Mouse (Mus musculus) ES-Bruce4 (cell line): Measurements from ENCODE around the gene Flt3. TPM values are rescaled to one million over a fixed set of nuclear protein-coding genes. Genes with fewer than 3 reads are reported as not detected.

Experiments
- H3K27ac ChIP-seq: 2 replicates; pipeline ENCODE4 v1.5.1; 2012; ENCODE audit warnings: low read length, inconsistent platforms; ENCODE audit not compliant: insufficient read depth
- H3K27me3 ChIP-seq: 2 replicates; pipeline ENCODE4 v1.6.1; 2012; ENCODE audit warnings: mild to moderate bottlenecking, low read length, inconsistent platforms; ENCODE audit not compliant: control insufficient read depth, poor library complexity, insufficient read depth, severe bottlenecking
- H3K36me3 ChIP-seq: 2 replicates; pipeline ENCODE4 v1.6.1; 2012; ENCODE audit warnings: inconsistent platforms, mild to moderate bottlenecking, low read length, moderate library complexity; ENCODE audit not compliant: control insufficient read depth, poor library complexity, insufficient read depth, severe bottlenecking
- H3K4me1 ChIP-seq: one replicate; pipeline ENCODE4 v1.8.1; 2011; ENCODE audit warnings: low read length; ENCODE audit not compliant: control insufficient read depth, insufficient read depth
- H3K4me3 ChIP-seq: 2 replicates; pipeline ENCODE4 v1.5.1; 2011; ENCODE audit warnings: low read depth, mild to moderate bottlenecking, low read length
- H3K9ac ChIP-seq: 2 replicates; pipeline ENCODE4 v1.6.1; 2012; ENCODE audit warnings: low read depth, mild to moderate bottlenecking, inconsistent platforms; ENCODE audit not compliant: poor library complexity, severe bottlenecking
- H3K9me3 ChIP-seq: replicated peaks from 2 replicates; pipeline ENCODE4 v1.6.1; 2012; ENCODE audit warnings: mild to moderate bottlenecking, low read length, inconsistent platforms; ENCODE audit not compliant: control insufficient read depth, poor library complexity, insufficient read depth, severe bottlenecking
- CTCF ChIP-seq: IDR thresholded peaks from one replicate; pipeline ENCODE4 v1.8.1; 2011; ENCODE audit warnings: low read depth, low read length
- EP300 ChIP-seq: IDR thresholded peaks from 2 replicates; pipeline ENCODE4 v1.6.1; 2011; ENCODE audit warnings: low read depth, low read length; ENCODE audit not compliant: insufficient read depth
- POLR2A ChIP-seq: IDR thresholded peaks from one replicate; pipeline ENCODE4 v1.8.1; 2011; ENCODE audit warnings: low read length; ENCODE audit not compliant: insufficient read depth
- polyA plus RNA-seq: library from polyadenylated mRNA; stranded (reverse); fragments of >200 nt; gene quantifications from 2 replicates; pipeline ENCODE4 v1.2.4, GENCODE M21; 2011; ENCODE audit warnings: low read depth; ENCODE audit not compliant: missing spikeins, insufficient read depth, insufficient read length

Gene Flt3
- polyA plus RNA-seq, 1 experiment, result 0.21 TPM

DNA sequence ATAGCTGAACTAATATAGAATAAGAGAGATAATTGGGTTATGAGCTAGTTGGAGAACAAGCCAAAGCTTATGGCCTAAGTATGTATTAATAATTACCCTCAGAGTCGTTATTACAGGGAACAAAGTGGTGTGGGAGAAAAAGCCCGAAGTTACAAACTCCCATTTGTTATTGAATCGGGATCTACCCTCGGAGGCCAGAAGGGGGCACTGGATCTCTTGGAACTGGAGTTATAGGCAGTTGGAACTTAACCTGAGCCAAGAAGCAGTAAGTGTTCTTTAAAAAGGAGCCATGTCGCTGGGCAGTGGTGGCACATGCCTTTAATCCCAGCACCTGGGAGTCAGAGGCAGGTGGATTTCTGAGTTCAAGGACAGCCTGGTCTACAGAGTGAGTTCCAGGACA is 2.2 kb upstream of the Flt3 start:
- Histone ChIP-seq H3K27me3 (peaks cover 7% of the 10 kb centered on the region; the same call in 1 of the 2 replicates), H3K27ac (no peak overlapping the region), H3K9me3 (no peaks in the 10 kb centered on the region), H3K4me1 (no peaks in the 10 kb centered on the region), H3K4me3 (no peak overlapping the region), H3K9ac (no peak overlapping the region), H3K36me3 (no peaks in the 10 kb centered on the region)
- no peak for TF ChIP-seq CTCF
- TF ChIP-seq POLR2A, result no peak
- no peak for TF ChIP-seq EP300

DNA sequence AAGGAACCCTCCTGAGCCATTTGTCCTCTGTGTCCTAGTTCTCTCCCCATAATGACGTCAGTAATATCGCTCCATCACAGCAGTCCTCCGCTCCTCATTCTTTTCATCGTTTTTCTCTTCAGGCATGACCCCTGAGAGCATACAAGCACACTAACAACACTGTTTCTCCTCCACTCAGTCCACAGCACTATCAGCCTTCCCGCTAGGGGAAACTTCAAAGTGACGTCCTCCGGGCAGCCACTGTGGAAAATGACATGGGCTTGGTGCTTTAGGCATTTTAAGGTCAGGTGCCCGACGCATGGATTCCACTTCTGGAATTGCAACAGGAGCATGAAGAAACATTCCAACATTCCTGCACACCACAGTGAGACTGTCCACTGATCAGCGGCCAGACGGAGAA is 735 bp upstream of the Flt3 start:
- Histone ChIP-seq H3K9me3 (no peaks in the 10 kb centered on the region), H3K27me3 (peaks cover 7% of the 10 kb centered on the region; the same call in 1 of the 2 replicates), H3K4me3 (no peak overlapping the region), H3K9ac (no peak overlapping the region), H3K36me3 (no peaks in the 10 kb centered on the region), H3K27ac (no peak overlapping the region), H3K4me1 (no peaks in the 10 kb centered on the region)
- TF ChIP-seq POLR2A, result no peak
- TF ChIP-seq EP300, result no peak
- TF ChIP-seq CTCF, result no peak

DNA sequence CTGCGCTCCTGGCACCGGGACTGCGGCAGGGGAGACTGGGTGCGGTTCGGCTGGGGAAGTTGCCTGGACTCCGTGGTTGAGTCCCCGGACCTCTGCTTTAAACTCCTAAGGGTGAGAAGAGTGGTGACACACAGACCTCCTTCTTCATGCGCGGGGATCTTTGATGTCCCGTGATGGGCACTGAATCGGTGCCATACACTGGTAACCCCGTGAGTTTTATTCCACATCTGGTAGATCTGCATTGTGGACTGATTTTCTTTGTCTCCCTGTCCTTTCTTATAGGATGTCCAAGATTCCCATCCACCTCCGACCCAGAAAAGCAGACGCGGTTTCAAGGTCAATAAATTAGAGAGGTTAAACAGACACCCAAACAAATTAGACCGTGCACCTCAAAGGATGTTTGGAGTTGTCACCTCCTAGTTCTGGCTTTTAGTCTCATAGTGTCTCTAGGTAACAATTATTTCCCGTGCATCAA is 253 bp upstream of the Flt3 start:
- Histone ChIP-seq H3K36me3 (no peaks in the 10 kb centered on the region), H3K4me3 (peak overlapping the region; percentile 56), H3K27ac (no peak overlapping the region), H3K27me3 (peaks cover 7% of the 10 kb centered on the region; the same call in 1 of the 2 replicates), H3K9me3 (no peaks in the 10 kb centered on the region), H3K9ac (peak overlapping the region; percentile 2), H3K4me1 (no peaks in the 10 kb centered on the region)
- no peak for TF ChIP-seq POLR2A
- TF ChIP-seq CTCF, result no peak
- TF ChIP-seq EP300, result no peak

DNA sequence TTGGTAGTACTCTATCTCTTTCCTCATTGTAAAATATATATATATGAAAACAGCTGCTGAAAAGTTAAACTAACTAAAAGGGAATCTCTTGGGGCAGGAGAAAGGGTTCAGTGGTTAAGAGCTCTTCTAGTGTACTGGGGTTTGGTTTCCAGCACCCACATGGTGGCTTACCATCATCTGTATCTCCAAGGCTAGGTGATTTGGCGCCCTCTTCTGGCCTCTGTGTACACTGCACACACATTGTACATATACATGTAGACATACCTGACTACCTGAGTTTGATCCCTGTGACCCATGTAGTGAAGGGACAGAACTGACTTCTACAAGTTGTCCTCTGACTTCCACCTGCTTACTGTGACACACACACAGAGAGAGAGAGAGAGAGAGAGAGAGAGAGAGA is 5.2 kb downstream of the Flt3 start:
- Histone ChIP-seq H3K4me1 (no peaks in the 10 kb centered on the region), H3K36me3 (no peaks in the 10 kb centered on the region), H3K9me3 (peaks cover 3% of the 10 kb centered on the region; the same call in 1 of the 2 replicates), H3K4me3 (no peak overlapping the region), H3K9ac (no peak overlapping the region), H3K27ac (no peak overlapping the region), H3K27me3 (peaks cover 7% of the 10 kb centered on the region)
- TF ChIP-seq CTCF (no peak), POLR2A (no peak), EP300 (no peak)

DNA sequence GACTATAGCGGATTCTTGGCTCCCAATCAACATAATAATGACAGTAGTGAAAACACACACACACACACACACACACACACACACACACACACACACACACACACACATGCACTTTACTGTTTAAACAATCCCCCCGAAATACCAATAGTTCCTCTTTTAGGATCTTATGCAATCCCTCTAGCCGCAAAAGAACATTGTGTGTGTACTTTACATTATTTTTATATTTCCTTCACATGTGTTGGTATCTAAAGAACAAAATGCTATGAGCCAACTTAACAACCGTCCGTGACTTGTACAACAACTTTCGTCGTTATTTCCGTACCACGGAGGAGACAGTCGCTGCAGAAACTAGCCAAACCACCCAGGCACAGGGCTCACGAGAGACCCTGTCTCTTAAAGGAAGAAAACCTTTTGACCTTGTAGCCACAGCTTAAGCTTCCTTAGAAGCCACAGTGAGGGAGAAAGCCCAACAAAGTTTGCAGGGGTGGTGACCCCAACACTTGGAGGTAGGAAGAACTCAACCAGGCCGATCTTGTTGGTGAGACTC is 7.5 kb downstream of the Flt3 start:
- H3K4me1 ChIP-seq, result no peaks in the 10 kb centered on the region

DNA sequence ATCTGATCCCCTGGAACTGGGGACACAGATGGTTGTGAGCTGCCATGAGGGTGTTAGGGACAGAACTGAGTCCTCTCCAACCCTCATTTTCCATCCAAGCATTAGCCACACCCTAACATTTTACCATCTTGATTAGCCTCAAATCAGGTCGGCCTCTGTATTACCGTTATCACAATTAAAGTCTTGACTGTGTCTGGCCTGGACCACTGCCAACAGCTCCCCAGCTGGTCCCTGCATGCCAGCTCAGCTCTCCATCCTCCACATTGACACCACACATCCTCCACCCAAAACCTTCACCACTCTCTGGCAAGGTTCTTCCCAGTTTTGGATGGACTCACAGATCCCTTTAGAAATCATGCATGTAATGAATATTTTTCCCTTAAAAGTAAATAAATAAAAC is 9.5 kb downstream of the Flt3 start:
- no peaks in the 10 kb centered on the region for H3K36me3 ChIP-seq
- no peaks in the 10 kb centered on the region for H3K4me1 ChIP-seq
- no peak overlapping the region for H3K4me3 ChIP-seq
- TF ChIP-seq POLR2A, result no peak
- TF ChIP-seq EP300, result no peak
- TF ChIP-seq CTCF, result no peak
- H3K9ac ChIP-seq, result no peak overlapping the region
- no peaks in the 10 kb centered on the region; the same call in 1 of the 2 replicates for H3K27me3 ChIP-seq
- H3K9me3 ChIP-seq, result peaks cover 3% of the 10 kb centered on the region; the same call in 1 of the 2 replicates
- H3K27ac ChIP-seq, result no peak overlapping the region

More for the DNA sequence above, 7.5 kb downstream of the Flt3 start:
- Histone ChIP-seq H3K4me3 (no peak overlapping the region), H3K9ac (no peak overlapping the region), H3K27me3 (no peaks in the 10 kb centered on the region; the same call in 1 of the 2 replicates), H3K9me3 (peaks cover 3% of the 10 kb centered on the region; the same call in 1 of the 2 replicates), H3K36me3 (no peaks in the 10 kb centered on the region), H3K27ac (no peak overlapping the region)
- TF ChIP-seq CTCF (no peak), EP300 (no peak)
